ENCODE assay signal across 12 mouse cellular contexts in genomic region chr15:101420903-101421302, GRCm38 (mm10). TPM values are rescaled to one million over a fixed set of nuclear protein-coding genes. Genes with fewer than 3 reads are reported as not detected.
DNase-seq lines count a peak whose midpoint lies in the region; ATAC-seq and TF ChIP-seq lines count a peak whose summit lies in the region.
"Had no signal": no experiment of that assay in that cellular context is flagged by ENCODE, and none has a peak within 500 bp of the region (broad histone marks: within the 10 kb centered on the region; RNA-seq: fewer than 3 reads in every experiment).

No protein-coding gene starts in this region.

- no peak overlapping the region for H3K9ac ChIP-seq in forebrain, embryonic 11.5 days (ENCODE audit: low read length)
- no peak overlapping the region for H3K9ac ChIP-seq in midbrain, embryonic 14.5 days (replicated peaks; ENCODE audit: low read length)
- H3K9ac ChIP-seq in midbrain, embryonic 15.5 days, result no peak overlapping the region
- H3K9ac ChIP-seq: limb, embryonic 13.5 days had no signal

- no peak for TF ChIP-seq CTCF in thymus, adult 2 months (IDR thresholded peaks at IDR 0.05; ENCODE audit: borderline replicate concordance, control insufficient read depth, extremely low read depth, insufficient read depth, low read length, poor library complexity)

- no peak for TF ChIP-seq POLR2A in thymus, adult 2 months (IDR thresholded peaks at IDR 0.05; ENCODE audit: control insufficient read depth, extremely low read depth, insufficient read depth, low read length, poor library complexity)

- no peaks in the 10 kb centered on the region for H3K9me3 ChIP-seq in forebrain, embryonic 11.5 days (ENCODE audit: control insufficient read depth, low read length)
- H3K9me3 ChIP-seq in forebrain, embryonic 10.5 days, result no peaks in the 10 kb centered on the region
- H3K9me3 ChIP-seq in midbrain, embryonic 14.5 days (ENCODE audit: control insufficient read depth, low read length), result no peaks in the 10 kb centered on the region
- no peaks in the 10 kb centered on the region for H3K9me3 ChIP-seq in midbrain, embryonic 15.5 days
- H3K9me3 ChIP-seq: hindbrain, embryonic 10.5 days; limb, embryonic 13.5 days had no signal

- WGBS in forebrain, embryonic 11.5 days, result 61% methylated on average over 6 of the region's 6 CpGs
- WGBS in forebrain, embryonic 10.5 days, result 65% methylated on average over 6 of the region's 6 CpGs
- 57% methylated on average over 6 of the region's 6 CpGs for WGBS in midbrain, embryonic 14.5 days
- 62% methylated on average over 6 of the region's 6 CpGs for WGBS in midbrain, embryonic 15.5 days
- 81% methylated on average over 6 of the region's 6 CpGs for WGBS in thymus, adult 2 months

- H3K4me1 ChIP-seq in forebrain, embryonic 11.5 days (replicated peaks; ENCODE audit: control insufficient read depth, insufficient read depth, low read length), result no peaks in the 10 kb centered on the region
- H3K4me1 ChIP-seq in forebrain, embryonic 10.5 days, result peaks cover 4% of the 10 kb centered on the region; the same call in 1 of the 2 replicates
- H3K4me1 ChIP-seq in midbrain, embryonic 14.5 days (ENCODE audit: control insufficient read depth, insufficient read depth, low read length), result no peaks in the 10 kb centered on the region
- no peaks in the 10 kb centered on the region for H3K4me1 ChIP-seq in midbrain, embryonic 15.5 days
- no peaks in the 10 kb centered on the region for H3K4me1 ChIP-seq in thymus, adult 2 months (replicated peaks; ENCODE audit: control insufficient read depth, insufficient read depth, low read length)
- H3K4me1 ChIP-seq: limb, embryonic 13.5 days had no signal

- ATAC-seq in forebrain, embryonic 11.5 days (replicated peaks; ENCODE audit: low FRiP score), result no peak
- ATAC-seq in midbrain, embryonic 14.5 days (ENCODE audit: low FRiP score, low TSS enrichment), result no peak
- no peak for ATAC-seq in midbrain, embryonic 15.5 days (replicated peaks)

- no peak overlapping the region for H3K4me2 ChIP-seq in forebrain, embryonic 11.5 days (ENCODE audit: low read depth, low read length, severe bottlenecking)
- H3K4me2 ChIP-seq in midbrain, embryonic 14.5 days (ENCODE audit: low read length), result no peak overlapping the region
- H3K4me2 ChIP-seq in midbrain, embryonic 15.5 days, result no peak overlapping the region
- H3K4me2 ChIP-seq: limb, embryonic 13.5 days had no signal

- H3K27me3 ChIP-seq in forebrain, embryonic 11.5 days (ENCODE audit: control insufficient read depth, insufficient read depth, low read length), result no peaks in the 10 kb centered on the region
- H3K27me3 ChIP-seq in forebrain, embryonic 10.5 days (ENCODE audit: poor library complexity, severe bottlenecking), result no peaks in the 10 kb centered on the region
- H3K27me3 ChIP-seq in midbrain, embryonic 14.5 days (ENCODE audit: control insufficient read depth, insufficient read depth, low read length), result no peaks in the 10 kb centered on the region
- no peaks in the 10 kb centered on the region for H3K27me3 ChIP-seq in midbrain, embryonic 15.5 days (replicated peaks)
- H3K27me3 ChIP-seq in thymus, adult 2 months (ENCODE audit: control insufficient read depth, insufficient read depth, low read length), result no peaks in the 10 kb centered on the region
- H3K27me3 ChIP-seq: limb, embryonic 13.5 days had no signal

- no peaks in the 10 kb centered on the region for H3K36me3 ChIP-seq in forebrain, embryonic 11.5 days (ENCODE audit: control insufficient read depth, insufficient read depth, low read length)
- no peaks in the 10 kb centered on the region for H3K36me3 ChIP-seq in forebrain, embryonic 10.5 days (replicated peaks)
- H3K36me3 ChIP-seq in midbrain, embryonic 14.5 days (ENCODE audit: control insufficient read depth, insufficient read depth, low read length), result no peaks in the 10 kb centered on the region
- no peaks in the 10 kb centered on the region for H3K36me3 ChIP-seq in midbrain, embryonic 15.5 days (replicated peaks)
- no peaks in the 10 kb centered on the region for H3K36me3 ChIP-seq in thymus, adult 2 months (ENCODE audit: control insufficient read depth, insufficient read depth, low read length)
- H3K36me3 ChIP-seq: hindbrain, embryonic 10.5 days; limb, embryonic 13.5 days had no signal

- no peak overlapping the region for H3K27ac ChIP-seq in forebrain, embryonic 11.5 days (ENCODE audit: low read depth, low read length)
- H3K27ac ChIP-seq in forebrain, embryonic 10.5 days, result no peak overlapping the region
- H3K27ac ChIP-seq in midbrain, embryonic 14.5 days (replicated peaks; ENCODE audit: low read depth, low read length), result no peak overlapping the region
- no peak overlapping the region for H3K27ac ChIP-seq in midbrain, embryonic 15.5 days
- H3K27ac ChIP-seq in thymus, adult 2 months (ENCODE audit: control insufficient read depth, insufficient read depth, low read length), result no peak overlapping the region
- H3K27ac ChIP-seq: hindbrain, embryonic 10.5 days; limb, embryonic 13.5 days had no signal

- no peak overlapping the region for H3K4me3 ChIP-seq in forebrain, embryonic 11.5 days (ENCODE audit: low read depth, low read length)
- no peak overlapping the region for H3K4me3 ChIP-seq in forebrain, embryonic 10.5 days
- H3K4me3 ChIP-seq in midbrain, embryonic 14.5 days (replicated peaks; ENCODE audit: low read depth, low read length), result no peak overlapping the region
- H3K4me3 ChIP-seq in midbrain, embryonic 15.5 days, result no peak overlapping the region
- no peak overlapping the region for H3K4me3 ChIP-seq in thymus, adult 2 months (ENCODE audit: control insufficient read depth, insufficient read depth, low read length)
- H3K4me3 ChIP-seq: hindbrain, embryonic 10.5 days; limb, embryonic 13.5 days had no signal

- peak; percentile 50 for DNase-seq in forebrain, embryonic 11.5 days (ENCODE audit: low spot score)
- DNase-seq in forebrain, embryonic 10.5 days (ENCODE audit: extremely low spot score, low spot score), result no peak
- DNase-seq in kidney, postnatal 10 days, result peak; percentile 59
- DNase-seq in kidney, adult 8-10 months, result no peak
- peak; percentile 46 for DNase-seq in midbrain, embryonic 14.5 days
- DNase-seq in retina, embryonic 14.5 days (ENCODE audit: low spot score), result peak; percentile 50
- no peak for DNase-seq in thymus, adult 2 months
- DNase-seq: gastrocnemius, postnatal 25 days; thymus, postnatal 36 days had no signal

RNA-seq across cellular contexts. Expression of gene Krt7, which starts 10.1 kb away (rescaled TPM):
- 6.8 and 9.3 TPM in 2 replicates for polyA plus RNA-seq in forebrain, embryonic 11.5 days (2014; fragmentation: Nextera tagmentation; extraction: Ambion mirVana)
- 12.2 and 12.4 TPM in 2 replicates for polyA plus RNA-seq in forebrain, embryonic 10.5 days (2016; fragmentation: Nextera tagmentation; extraction: Ambion mirVana)
- polyA plus RNA-seq in midbrain, embryonic 14.5 days (2014; fragmentation: Nextera tagmentation; extraction: Ambion mirVana), result 0.12 and 0.24 TPM in 2 replicates
- 0.52 and 0.62 TPM in 2 replicates for polyA plus RNA-seq in midbrain, embryonic 15.5 days (2015; fragmentation: Nextera tagmentation; extraction: Ambion mirVana)
- polyA plus RNA-seq in thymus, adult 2 months (2012; rRNA removed), result 20.8 and 28.3 TPM in 2 replicates

RNA-seq across cellular contexts. Expression of gene Krt87, which starts 17.7 kb away (rescaled TPM):
- 0.12 TPM in 1 of 2 replicates, not detected in the other for polyA plus RNA-seq in forebrain, embryonic 11.5 days (2014; fragmentation: Nextera tagmentation; extraction: Ambion mirVana)
- polyA plus RNA-seq in forebrain, embryonic 10.5 days (2016; fragmentation: Nextera tagmentation; extraction: Ambion mirVana), result 0.10 TPM in 1 of 2 replicates, not detected in the other
- polyA plus RNA-seq in midbrain, embryonic 14.5 days (2014; fragmentation: Nextera tagmentation; extraction: Ambion mirVana), result 0.09 and 0.26 TPM in 2 replicates
- 0.40 and 0.83 TPM in 2 replicates for polyA plus RNA-seq in midbrain, embryonic 15.5 days (2015; fragmentation: Nextera tagmentation; extraction: Ambion mirVana)
- polyA plus RNA-seq in thymus, adult 2 months (2012; rRNA removed), result 0.57 and 0.77 TPM in 2 replicates

RNA-seq across cellular contexts. Expression of gene Krt88, which starts 26.6 kb away (rescaled TPM):
- polyA plus RNA-seq in forebrain, embryonic 11.5 days (2014; fragmentation: Nextera tagmentation; extraction: Ambion mirVana), result not detected in 2 replicates
- not detected in 2 replicates for polyA plus RNA-seq in forebrain, embryonic 10.5 days (2016; fragmentation: Nextera tagmentation; extraction: Ambion mirVana)
- not detected in 2 replicates for polyA plus RNA-seq in midbrain, embryonic 14.5 days (2014; fragmentation: Nextera tagmentation; extraction: Ambion mirVana)
- not detected in 2 replicates for polyA plus RNA-seq in midbrain, embryonic 15.5 days (2015; fragmentation: Nextera tagmentation; extraction: Ambion mirVana)
- polyA plus RNA-seq in thymus, adult 2 months (2012; rRNA removed), result not detected in 2 replicates
- polyA plus RNA-seq: hindbrain, embryonic 10.5 days; limb, embryonic 13.5 days had no signal

RNA-seq across cellular contexts. Expression of gene Krt81, which starts 42.6 kb away (rescaled TPM):
- polyA plus RNA-seq in forebrain, embryonic 11.5 days (2014; fragmentation: Nextera tagmentation; extraction: Ambion mirVana), result not detected in 2 replicates
- polyA plus RNA-seq in forebrain, embryonic 10.5 days (2016; fragmentation: Nextera tagmentation; extraction: Ambion mirVana), result not detected in 2 replicates
- not detected in 2 replicates for polyA plus RNA-seq in midbrain, embryonic 14.5 days (2014; fragmentation: Nextera tagmentation; extraction: Ambion mirVana)
- polyA plus RNA-seq in midbrain, embryonic 15.5 days (2015; fragmentation: Nextera tagmentation; extraction: Ambion mirVana), result 0.12 TPM in 1 of 2 replicates, not detected in the other
- 0.56 and 0.66 TPM in 2 replicates for polyA plus RNA-seq in thymus, adult 2 months (2012; rRNA removed)
- polyA plus RNA-seq: hindbrain, embryonic 10.5 days; limb, embryonic 13.5 days had no signal

RNA-seq across cellular contexts. Expression of gene Krt80, which starts 50.9 kb away (rescaled TPM):
- not detected in 2 replicates for polyA plus RNA-seq in forebrain, embryonic 11.5 days (2014; fragmentation: Nextera tagmentation; extraction: Ambion mirVana)
- 0.07 TPM in 1 of 2 replicates, not detected in the other for polyA plus RNA-seq in forebrain, embryonic 10.5 days (2016; fragmentation: Nextera tagmentation; extraction: Ambion mirVana)
- polyA plus RNA-seq in midbrain, embryonic 14.5 days (2014; fragmentation: Nextera tagmentation; extraction: Ambion mirVana), result not detected in 2 replicates
- polyA plus RNA-seq in midbrain, embryonic 15.5 days (2015; fragmentation: Nextera tagmentation; extraction: Ambion mirVana), result 0.09 and 0.23 TPM in 2 replicates
- 3.1 and 3.8 TPM in 2 replicates for polyA plus RNA-seq in thymus, adult 2 months (2012; rRNA removed)

Comparison
In these comparisons a context has a peak if more than half of its experiments do, and no peak if none do; other contexts are left out.
1. DNase-seq: peak in forebrain, embryonic 11.5 days (single experiment), kidney, postnatal 10 days (single experiment), midbrain, embryonic 14.5 days (single experiment) and retina, embryonic 14.5 days (single experiment); none in forebrain, embryonic 10.5 days (single experiment), kidney, adult 8-10 months (0 of 2) and thymus, adult 2 months (single experiment).